Mouse (Mus musculus): Measurements from ENCODE around the gene Gm20388. TPM values are rescaled to one million over a fixed set of nuclear protein-coding genes. Genes with fewer than 3 reads are reported as not detected.

The Gm20388 gene
- polyA plus RNA-seq, 1 experiment = 10.6 TPM

GRCm38 (mm10) chr8:124259146-124259545, 4348.5 kb downstream of the Gm20388 start:
- Histone ChIP-seq H3K27ac (ENCODE audit: control insufficient read depth, insufficient read depth, low read depth, low read length, poor library complexity) (no peak overlapping the region), H3K4me3 (replicated peaks; ENCODE audit: control insufficient read depth, low read depth, low read length) (no peak overlapping the region), H3K4me1 (ENCODE audit: control insufficient read depth, insufficient read depth, low read length) (peaks cover 4% of the 10 kb centered on the region; the same call in 1 of the 2 replicates)
- TF ChIP-seq CTCF (IDR thresholded peaks at IDR 0.05; ENCODE audit: control insufficient read depth, insufficient read depth, low read length) = no peak
- no peak for TF ChIP-seq POLR2A (IDR thresholded peaks at IDR 0.05; ENCODE audit: borderline replicate concordance, control insufficient read depth, low read depth, low read length)
- WGBS = 74% methylated on average over 4 of the region's 4 CpGs

- TF ChIP-seq POLR2A (IDR thresholded peaks at IDR 0.05; ENCODE audit: borderline replicate concordance, control insufficient read depth, low read depth, low read length) = no peak
- no peak overlapping the region for H3K27ac ChIP-seq (ENCODE audit: control insufficient read depth, insufficient read depth, low read depth, low read length, poor library complexity)
- no peak overlapping the region for H3K4me3 ChIP-seq (replicated peaks; ENCODE audit: control insufficient read depth, low read depth, low read length)
- peaks cover 11% of the 10 kb centered on the region; the same call in 1 of the 2 replicates for H3K4me1 ChIP-seq (ENCODE audit: control insufficient read depth, insufficient read depth, low read length)
- 58% methylated on average over 7 of the region's 7 CpGs for WGBS
These were observed 4349.3 kb downstream of the Gm20388 start for GRCm38 (mm10) chr8:124259925-124260324.

GRCm38 (mm10) chr8:124260371-124260770, 4349.7 kb downstream of the Gm20388 start:
- peaks cover 11% of the 10 kb centered on the region; the same call in 1 of the 2 replicates for H3K4me1 ChIP-seq (ENCODE audit: control insufficient read depth, insufficient read depth, low read length)
- TF ChIP-seq CTCF (IDR thresholded peaks at IDR 0.05; ENCODE audit: control insufficient read depth, insufficient read depth, low read length) (no peak), POLR2A (IDR thresholded peaks at IDR 0.05; ENCODE audit: borderline replicate concordance, control insufficient read depth, low read depth, low read length) (no peak)
- 23% methylated on average over 12 of the region's 12 CpGs for WGBS
- no peak overlapping the region for H3K27ac ChIP-seq (ENCODE audit: control insufficient read depth, insufficient read depth, low read depth, low read length, poor library complexity)
- H3K4me3 ChIP-seq (replicated peaks; ENCODE audit: control insufficient read depth, low read depth, low read length) = no peak overlapping the region

- TF ChIP-seq POLR2A (IDR thresholded peaks at IDR 0.05; ENCODE audit: borderline replicate concordance, control insufficient read depth, low read depth, low read length) (no peak), CTCF (IDR thresholded peaks at IDR 0.05; ENCODE audit: control insufficient read depth, insufficient read depth, low read length) (no peak)
- Histone ChIP-seq H3K4me1 (ENCODE audit: control insufficient read depth, insufficient read depth, low read length) (peaks cover 10% of the 10 kb centered on the region), H3K4me3 (replicated peaks; ENCODE audit: control insufficient read depth, low read depth, low read length) (no peak overlapping the region), H3K27ac (ENCODE audit: control insufficient read depth, insufficient read depth, low read depth, low read length, poor library complexity) (no peak overlapping the region)
- WGBS = 78% methylated on average over 9 of the region's 9 CpGs
These were observed 4352.4 kb downstream of the Gm20388 start for GRCm38 (mm10) chr8:124263058-124263457.

- Histone ChIP-seq H3K4me1 (ENCODE audit: control insufficient read depth, insufficient read depth, low read length) (peaks cover 10% of the 10 kb centered on the region), H3K27ac (ENCODE audit: control insufficient read depth, insufficient read depth, low read depth, low read length, poor library complexity) (no peak overlapping the region), H3K4me3 (replicated peaks; ENCODE audit: control insufficient read depth, low read depth, low read length) (no peak overlapping the region)
- WGBS = 36% methylated on average over 8 of the region's 8 CpGs
- no peak for TF ChIP-seq CTCF (IDR thresholded peaks at IDR 0.05; ENCODE audit: control insufficient read depth, insufficient read depth, low read length)
- no peak for TF ChIP-seq POLR2A (IDR thresholded peaks at IDR 0.05; ENCODE audit: borderline replicate concordance, control insufficient read depth, low read depth, low read length)
These were observed 4353.4 kb downstream of the Gm20388 start for GRCm38 (mm10) chr8:124264032-124264431.

- Histone ChIP-seq H3K4me3 (replicated peaks; ENCODE audit: control insufficient read depth, low read depth, low read length) (no peak overlapping the region), H3K4me1 (ENCODE audit: control insufficient read depth, insufficient read depth, low read length) (peaks cover 10% of the 10 kb centered on the region), H3K27ac (ENCODE audit: control insufficient read depth, insufficient read depth, low read depth, low read length, poor library complexity) (no peak overlapping the region)
- TF ChIP-seq POLR2A (IDR thresholded peaks at IDR 0.05; ENCODE audit: borderline replicate concordance, control insufficient read depth, low read depth, low read length) = no peak
- TF ChIP-seq CTCF (IDR thresholded peaks at IDR 0.05; ENCODE audit: control insufficient read depth, insufficient read depth, low read length) = no peak
- 69% methylated on average over 12 of the region's 12 CpGs for WGBS
These were observed 4354.0 kb downstream of the Gm20388 start for GRCm38 (mm10) chr8:124264671-124265070.

GRCm38 (mm10) chr8:124265130-124265529, 4354.5 kb downstream of the Gm20388 start:
- WGBS = 89% methylated on average over 2 of the region's 2 CpGs
- Histone ChIP-seq H3K4me3 (replicated peaks; ENCODE audit: control insufficient read depth, low read depth, low read length) (no peak overlapping the region), H3K27ac (ENCODE audit: control insufficient read depth, insufficient read depth, low read depth, low read length, poor library complexity) (no peak overlapping the region), H3K4me1 (ENCODE audit: control insufficient read depth, insufficient read depth, low read length) (peaks cover 10% of the 10 kb centered on the region)
- TF ChIP-seq CTCF (IDR thresholded peaks at IDR 0.05; ENCODE audit: control insufficient read depth, insufficient read depth, low read length) (no peak), POLR2A (IDR thresholded peaks at IDR 0.05; ENCODE audit: borderline replicate concordance, control insufficient read depth, low read depth, low read length) (no peak)

- H3K4me1 ChIP-seq (ENCODE audit: control insufficient read depth, insufficient read depth, low read length) = peaks cover 10% of the 10 kb centered on the region
- 43% methylated on average over 8 of the region's 8 CpGs for WGBS
- H3K27ac ChIP-seq (ENCODE audit: control insufficient read depth, insufficient read depth, low read depth, low read length, poor library complexity) = no peak overlapping the region
- TF ChIP-seq POLR2A (IDR thresholded peaks at IDR 0.05; ENCODE audit: borderline replicate concordance, control insufficient read depth, low read depth, low read length) (0 out of 2 replicates have a peak, but pooled peaks have one; percentile 31), CTCF (IDR thresholded peaks at IDR 0.05; ENCODE audit: control insufficient read depth, insufficient read depth, low read length) (no peak)
- no peak overlapping the region for H3K4me3 ChIP-seq (replicated peaks; ENCODE audit: control insufficient read depth, low read depth, low read length)
These were observed 4355.2 kb downstream of the Gm20388 start for GRCm38 (mm10) chr8:124265798-124266197.

GRCm38 (mm10) chr8:124267206-124267605, 4356.6 kb downstream of the Gm20388 start:
- WGBS = 70% methylated on average over 4 of the region's 4 CpGs
- Histone ChIP-seq H3K4me1 (ENCODE audit: control insufficient read depth, insufficient read depth, low read length) (peaks cover 12% of the 10 kb centered on the region), H3K4me3 (replicated peaks; ENCODE audit: control insufficient read depth, low read depth, low read length) (no peak overlapping the region), H3K27ac (ENCODE audit: control insufficient read depth, insufficient read depth, low read depth, low read length, poor library complexity) (no peak overlapping the region)
- TF ChIP-seq POLR2A (IDR thresholded peaks at IDR 0.05; ENCODE audit: borderline replicate concordance, control insufficient read depth, low read depth, low read length) (no peak), CTCF (IDR thresholded peaks at IDR 0.05; ENCODE audit: control insufficient read depth, insufficient read depth, low read length) (no peak)

All from bone marrow, adult 2 months (tissue).